Mouse (Mus musculus): ENCODE data around the gene S100a9. TPM values are rescaled to one million over a fixed set of nuclear protein-coding genes. Genes with fewer than 3 reads are reported as not detected.

The S100a9 gene
- 0.86 and 3.1 TPM in 2 replicates for polyA plus RNA-seq (2014; fragmentation: Nextera tagmentation; extraction: Ambion mirVana)

- no peak within 1 kb of the TSS for H3K4me2 ChIP-seq (replicated peaks; ENCODE audit: low read depth, low read length)
- H3K9ac ChIP-seq (ENCODE audit: low read depth, low read length) = no peak within 1 kb of the TSS
- no peaks in the 10 kb centered on the region for H3K4me1 ChIP-seq (replicated peaks; ENCODE audit: control insufficient read depth, insufficient read depth, low read length)
- DNase-seq (ENCODE audit: low spot score) = no peak
- ATAC-seq (ENCODE audit: low FRiP score) = no peak
- no peaks in the 10 kb centered on the region for H3K9me3 ChIP-seq (ENCODE audit: control insufficient read depth, low read length)
- no peak within 1 kb of the TSS for H3K4me3 ChIP-seq (ENCODE audit: low read depth, low read length)
- H3K27ac ChIP-seq (ENCODE audit: low read depth, low read length) = no peak within 1 kb of the TSS
- H3K36me3 ChIP-seq (ENCODE audit: control insufficient read depth, insufficient read depth, low read length) = no peaks in the 10 kb centered on the region
- no peaks in the 10 kb centered on the region for H3K27me3 ChIP-seq (ENCODE audit: control insufficient read depth, insufficient read depth, low read length)
- 71% methylated on average over 3 of the region's 3 CpGs for WGBS
Observed at GRCm38 (mm10) chr3:90695613-90696012, at the start of gene S100a9. TSS of gene S100a9 (minus strand) at chr3:90695721.

GRCm38 (mm10) chr3:90726606-90727005, 31.1 kb upstream of the S100a9 start, which contains the start of gene Pglyrp4:
TSS of gene Pglyrp4 (plus strand) at chr3:90726906.
- Histone ChIP-seq H3K9me3 (ENCODE audit: control insufficient read depth, low read length) (no peaks in the 10 kb centered on the region), H3K27me3 (ENCODE audit: control insufficient read depth, insufficient read depth, low read length) (no peaks in the 10 kb centered on the region), H3K4me1 (replicated peaks; ENCODE audit: control insufficient read depth, insufficient read depth, low read length) (no peaks in the 10 kb centered on the region), H3K4me3 (ENCODE audit: low read depth, low read length) (no peak within 1 kb of the TSS), H3K4me2 (replicated peaks; ENCODE audit: low read depth, low read length) (no peak within 1 kb of the TSS), H3K9ac (ENCODE audit: low read depth, low read length) (no peak within 1 kb of the TSS), H3K36me3 (ENCODE audit: control insufficient read depth, insufficient read depth, low read length) (no peaks in the 10 kb centered on the region), H3K27ac (ENCODE audit: low read depth, low read length) (no peak within 1 kb of the TSS)
- WGBS = 90% methylated on average over 3 of the region's 3 CpGs
- ATAC-seq (ENCODE audit: low FRiP score) (no peak), DNase-seq (ENCODE audit: low spot score) (no peak)

- Histone ChIP-seq H3K27ac (ENCODE audit: low read depth, low read length) (no peak overlapping the region), H3K4me2 (replicated peaks; ENCODE audit: low read depth, low read length) (no peak overlapping the region), H3K4me3 (ENCODE audit: low read depth, low read length) (no peak overlapping the region), H3K36me3 (ENCODE audit: control insufficient read depth, insufficient read depth, low read length) (no peaks in the 10 kb centered on the region), H3K9ac (ENCODE audit: low read depth, low read length) (no peak overlapping the region), H3K27me3 (ENCODE audit: control insufficient read depth, insufficient read depth, low read length) (no peaks in the 10 kb centered on the region), H3K9me3 (ENCODE audit: control insufficient read depth, low read length) (no peaks in the 10 kb centered on the region), H3K4me1 (replicated peaks; ENCODE audit: control insufficient read depth, insufficient read depth, low read length) (no peaks in the 10 kb centered on the region)
- whole genome bisulfite sequencing = 48% methylated on average over 12 of the region's 12 CpGs
- DNase-seq (ENCODE audit: low spot score) = peak; percentile 88
- peak; percentile 56; the same call in 1 of the 2 replicates for ATAC-seq (ENCODE audit: low FRiP score)
Observed at GRCm38 (mm10) chr3:90709591-90710460, 14.3 kb upstream of the S100a9 start.

GRCm38 (mm10) chr3:90708523-90709202, 13.1 kb upstream of the S100a9 start:
- ATAC-seq (ENCODE audit: low FRiP score) (0 out of 2 replicates have a peak, but pooled peaks have one; percentile 47), DNase-seq (ENCODE audit: low spot score) (peak; percentile 44)
- H3K4me2 ChIP-seq (replicated peaks; ENCODE audit: low read depth, low read length) = no peak overlapping the region
- H3K36me3 ChIP-seq (ENCODE audit: control insufficient read depth, insufficient read depth, low read length) = no peaks in the 10 kb centered on the region
- H3K9ac ChIP-seq (ENCODE audit: low read depth, low read length) = no peak overlapping the region
- H3K9me3 ChIP-seq (ENCODE audit: control insufficient read depth, low read length) = no peaks in the 10 kb centered on the region
- WGBS = 29% methylated on average over 4 of the region's 4 CpGs
- H3K27ac ChIP-seq (ENCODE audit: low read depth, low read length) = no peak overlapping the region
- no peaks in the 10 kb centered on the region for H3K27me3 ChIP-seq (ENCODE audit: control insufficient read depth, insufficient read depth, low read length)
- no peak overlapping the region for H3K4me3 ChIP-seq (ENCODE audit: low read depth, low read length)
- H3K4me1 ChIP-seq (replicated peaks; ENCODE audit: control insufficient read depth, insufficient read depth, low read length) = no peaks in the 10 kb centered on the region

GRCm38 (mm10) chr3:90702244-90702643, 6.7 kb upstream of the S100a9 start:
- H3K36me3 ChIP-seq (ENCODE audit: control insufficient read depth, insufficient read depth, low read length) = no peaks in the 10 kb centered on the region
- WGBS = 78% methylated on average over 2 of the region's 2 CpGs
- no peaks in the 10 kb centered on the region for H3K4me1 ChIP-seq (replicated peaks; ENCODE audit: control insufficient read depth, insufficient read depth, low read length)
- ATAC-seq (ENCODE audit: low FRiP score) (no peak), DNase-seq (ENCODE audit: low spot score) (no peak)
- no peak overlapping the region for H3K4me3 ChIP-seq (ENCODE audit: low read depth, low read length)
- no peak overlapping the region for H3K9ac ChIP-seq (ENCODE audit: low read depth, low read length)
- H3K9me3 ChIP-seq (ENCODE audit: control insufficient read depth, low read length) = no peaks in the 10 kb centered on the region
- H3K27ac ChIP-seq (ENCODE audit: low read depth, low read length) = no peak overlapping the region
- no peaks in the 10 kb centered on the region for H3K27me3 ChIP-seq (ENCODE audit: control insufficient read depth, insufficient read depth, low read length)
- no peak overlapping the region for H3K4me2 ChIP-seq (replicated peaks; ENCODE audit: low read depth, low read length)

GRCm38 (mm10) chr3:90693496-90693895, 2.0 kb downstream of the S100a9 start:
- no peaks in the 10 kb centered on the region for H3K27me3 ChIP-seq (ENCODE audit: control insufficient read depth, insufficient read depth, low read length)
- DNase-seq (ENCODE audit: low spot score) (no peak), ATAC-seq (ENCODE audit: low FRiP score) (no peak)
- no peak overlapping the region for H3K4me2 ChIP-seq (replicated peaks; ENCODE audit: low read depth, low read length)
- H3K4me3 ChIP-seq (ENCODE audit: low read depth, low read length) = no peak overlapping the region
- H3K27ac ChIP-seq (ENCODE audit: low read depth, low read length) = no peak overlapping the region
- no peaks in the 10 kb centered on the region for H3K9me3 ChIP-seq (ENCODE audit: control insufficient read depth, low read length)
- no peaks in the 10 kb centered on the region for H3K36me3 ChIP-seq (ENCODE audit: control insufficient read depth, insufficient read depth, low read length)
- H3K4me1 ChIP-seq (replicated peaks; ENCODE audit: control insufficient read depth, insufficient read depth, low read length) = no peaks in the 10 kb centered on the region
- no peak overlapping the region for H3K9ac ChIP-seq (ENCODE audit: low read depth, low read length)
- 72% methylated on average over 2 of the region's 2 CpGs for WGBS

- H3K4me2 ChIP-seq (replicated peaks; ENCODE audit: low read depth, low read length) = no peak overlapping the region
- no peaks in the 10 kb centered on the region for H3K9me3 ChIP-seq (ENCODE audit: control insufficient read depth, low read length)
- ATAC-seq (ENCODE audit: low FRiP score) (no peak), DNase-seq (ENCODE audit: low spot score) (no peak)
- WGBS = 84% methylated on average over 2 of the region's 2 CpGs
- H3K27me3 ChIP-seq (ENCODE audit: control insufficient read depth, insufficient read depth, low read length) = no peaks in the 10 kb centered on the region
- H3K36me3 ChIP-seq (ENCODE audit: control insufficient read depth, insufficient read depth, low read length) = no peaks in the 10 kb centered on the region
- no peak overlapping the region for H3K4me3 ChIP-seq (ENCODE audit: low read depth, low read length)
- H3K4me1 ChIP-seq (replicated peaks; ENCODE audit: control insufficient read depth, insufficient read depth, low read length) = no peaks in the 10 kb centered on the region
- no peak overlapping the region for H3K9ac ChIP-seq (ENCODE audit: low read depth, low read length)
- H3K27ac ChIP-seq (ENCODE audit: low read depth, low read length) = no peak overlapping the region
Observed at GRCm38 (mm10) chr3:90686835-90687234, 8.7 kb downstream of the S100a9 start.

GRCm38 (mm10) chr3:90683929-90684328, 11.6 kb downstream of the S100a9 start:
- WGBS = 87% methylated on average over 3 of the region's 3 CpGs
- Histone ChIP-seq H3K4me2 (replicated peaks; ENCODE audit: low read depth, low read length) (no peak overlapping the region), H3K4me3 (ENCODE audit: low read depth, low read length) (no peak overlapping the region), H3K27me3 (ENCODE audit: control insufficient read depth, insufficient read depth, low read length) (no peaks in the 10 kb centered on the region), H3K27ac (ENCODE audit: low read depth, low read length) (no peak overlapping the region), H3K9ac (ENCODE audit: low read depth, low read length) (no peak overlapping the region), H3K9me3 (ENCODE audit: control insufficient read depth, low read length) (no peaks in the 10 kb centered on the region), H3K36me3 (ENCODE audit: control insufficient read depth, insufficient read depth, low read length) (no peaks in the 10 kb centered on the region), H3K4me1 (replicated peaks; ENCODE audit: control insufficient read depth, insufficient read depth, low read length) (no peaks in the 10 kb centered on the region)
- DNase-seq (ENCODE audit: low spot score) = no peak
- no peak for ATAC-seq (ENCODE audit: low FRiP score)
